Mouse (Mus musculus) urinary bladder, postnatal 25 days (tissue): ENCODE measurements around the gene Lhx8.

ENCODE experiments used
- DNase-seq: peaks from one replicate; pipeline ENCODE4 v3.0.0; 2022; ENCODE audit warnings: low spot score

Lhx8 gene

GRCm38 (mm10) chr3:154321921-154322574 lies 8.4 kb downstream of the Lhx8 start:
- DNase-seq, result no peak

- no peak for DNase-seq
Observed at GRCm38 (mm10) chr3:154317651-154318248, 12.7 kb downstream of the Lhx8 start.

GRCm38 (mm10) chr3:154305163-154305884 lies 25.1 kb downstream of the Lhx8 start:
- DNase-seq, result no peak

- DNase-seq, result no peak
Observed at GRCm38 (mm10) chr3:154301102-154301501, 29.4 kb downstream of the Lhx8 start.

- DNase-seq, result no peak
Observed at GRCm38 (mm10) chr3:154300006-154300405, 30.5 kb downstream of the Lhx8 start.

GRCm38 (mm10) chr3:154298490-154298889 lies 32.0 kb downstream of the Lhx8 start:
- no peak for DNase-seq

- no peak for DNase-seq
Observed at GRCm38 (mm10) chr3:154297499-154297898, 33.0 kb downstream of the Lhx8 start.

GRCm38 (mm10) chr3:154294924-154295834 lies 35.3 kb downstream of the Lhx8 start:
- DNase-seq, result no peak

GRCm38 (mm10) chr3:154293839-154294490 lies 36.5 kb downstream of the Lhx8 start:
- no peak for DNase-seq

- DNase-seq, result no peak
Observed at GRCm38 (mm10) chr3:154292126-154292525, 38.3 kb downstream of the Lhx8 start.

GRCm38 (mm10) chr3:154290351-154290750 lies 40.1 kb downstream of the Lhx8 start:
- DNase-seq, result no peak

- DNase-seq, result no peak
Observed at GRCm38 (mm10) chr3:154288429-154289069, 41.9 kb downstream of the Lhx8 start.

GRCm38 (mm10) chr3:154287217-154287616 lies 43.2 kb downstream of the Lhx8 start:
- no peak for DNase-seq

- DNase-seq, result no peak
Observed at GRCm38 (mm10) chr3:154285351-154285750, 45.1 kb downstream of the Lhx8 start.

- no peak for DNase-seq
Observed at GRCm38 (mm10) chr3:154284260-154284659, 46.2 kb downstream of the Lhx8 start.

- DNase-seq, result no peak
Observed at GRCm38 (mm10) chr3:154274681-154275080, 55.8 kb downstream of the Lhx8 start.

GRCm38 (mm10) chr3:154269757-154270366 lies 60.6 kb downstream of the Lhx8 start:
- DNase-seq, result peak; percentile 71

- DNase-seq, result no peak
Observed at GRCm38 (mm10) chr3:154268313-154268712, 62.1 kb downstream of the Lhx8 start.

- no peak for DNase-seq
Observed at GRCm38 (mm10) chr3:154257312-154257711, 73.1 kb downstream of the Lhx8 start.
